ENCODE assay signal across 9 mouse cellular contexts in genomic region chr11:100979887-100980286, GRCm38 (mm10). TPM values are rescaled to one million over a fixed set of nuclear protein-coding genes. Genes with fewer than 3 reads are reported as not detected.
DNase-seq lines count a peak whose midpoint lies in the region; ATAC-seq and TF ChIP-seq lines count a peak whose summit lies in the region.
"Had no signal": no experiment of that assay in that cellular context is flagged by ENCODE, and none has a peak within 500 bp of the region (broad histone marks: within the 10 kb centered on the region; RNA-seq: fewer than 3 reads in every experiment).

No protein-coding gene starts in this region.

- H3K27me3 ChIP-seq in heart, postnatal 0 days (ENCODE audit: control insufficient read depth, insufficient read depth, low read length), result no peaks in the 10 kb centered on the region
- H3K27me3 ChIP-seq in liver, postnatal 0 days (ENCODE audit: insufficient read depth, low read length), result no peaks in the 10 kb centered on the region
- H3K27me3 ChIP-seq in hindbrain, embryonic 10.5 days (ENCODE audit: insufficient read depth, poor library complexity, severe bottlenecking), result peaks cover 31% of the 10 kb centered on the region

- 20% methylated on average over 8 of the region's 8 CpGs for WGBS in heart, postnatal 0 days
- WGBS in liver, postnatal 0 days (ENCODE audit: insufficient replicate concordance), result 47% methylated on average over 8 of the region's 8 CpGs
- WGBS in hindbrain, embryonic 10.5 days, result 76% methylated on average over 8 of the region's 8 CpGs

- DNase-seq in adrenal gland, postnatal 14 days, result peak; percentile 62
- DNase-seq in adrenal gland, postnatal 25 days, result no peak
- peak; percentile 89 for DNase-seq in Muller cell, postnatal 12 days (ENCODE audit: inconsistent ontology term)
- DNase-seq in heart, postnatal 0 days (ENCODE audit: low spot score), result peak; percentile 92
- DNase-seq in liver, postnatal 0 days, result peak; percentile 61
- DNase-seq in cerebellum, postnatal 10 days, result no peak
- no peak for DNase-seq in hindbrain, embryonic 10.5 days (ENCODE audit: low spot score)
- DNase-seq in thymus, postnatal 10 days (ENCODE audit: low spot score in 2 of 2), result no peak
- DNase-seq: cerebellum, adult 2 months had no signal

- H3K27ac ChIP-seq in heart, postnatal 0 days (ENCODE audit: low read depth), result peak overlapping the region; percentile 72
- peak overlapping the region; percentile 71 for H3K27ac ChIP-seq in liver, postnatal 0 days (ENCODE audit: low read depth)
- no peak overlapping the region for H3K27ac ChIP-seq in hindbrain, embryonic 10.5 days

- no peaks in the 10 kb centered on the region for H3K9me3 ChIP-seq in heart, postnatal 0 days (replicated peaks; ENCODE audit: control insufficient read depth, low read length)
- H3K9me3 ChIP-seq in liver, postnatal 0 days (ENCODE audit: low read length), result no peaks in the 10 kb centered on the region
- no peaks in the 10 kb centered on the region for H3K9me3 ChIP-seq in hindbrain, embryonic 10.5 days

- peaks cover 25% of the 10 kb centered on the region for H3K4me1 ChIP-seq in heart, postnatal 0 days (ENCODE audit: control insufficient read depth, insufficient read depth)
- peaks cover 14% of the 10 kb centered on the region for H3K4me1 ChIP-seq in liver, postnatal 0 days (ENCODE audit: insufficient read depth)
- H3K4me1 ChIP-seq in hindbrain, embryonic 10.5 days (replicated peaks), result peaks cover 7% of the 10 kb centered on the region; the same call in 1 of the 2 replicates

- peak; percentile 94 for TF ChIP-seq EP300 in heart, postnatal 0 days (IDR thresholded peaks at IDR 0.05; ENCODE audit: low read depth)
- TF ChIP-seq EP300 in liver, postnatal 0 days (IDR thresholded peaks at IDR 0.05; ENCODE audit: low read depth), result peak; percentile 73

- no peak overlapping the region for H3K4me3 ChIP-seq in heart, postnatal 0 days (ENCODE audit: low read depth, low read length)
- H3K4me3 ChIP-seq in liver, postnatal 0 days (ENCODE audit: low read depth, low read length), result no peak overlapping the region
- no peak overlapping the region for H3K4me3 ChIP-seq in hindbrain, embryonic 10.5 days

- no peak for TF ChIP-seq CTCF in heart, postnatal 0 days (IDR thresholded peaks at IDR 0.05; ENCODE audit: low read depth)
- no peak for TF ChIP-seq CTCF in liver, postnatal 0 days (IDR thresholded peaks at IDR 0.05; ENCODE audit: low read depth)

- no peak overlapping the region for H3K4me2 ChIP-seq in heart, postnatal 0 days (ENCODE audit: low read depth, low read length)
- no peak overlapping the region for H3K4me2 ChIP-seq in liver, postnatal 0 days (ENCODE audit: low read depth, low read length)

- no peak overlapping the region for H3K9ac ChIP-seq in heart, postnatal 0 days (replicated peaks; ENCODE audit: low read depth, low read length)
- H3K9ac ChIP-seq in liver, postnatal 0 days (replicated peaks), result no peak overlapping the region

- H3K36me3 ChIP-seq in heart, postnatal 0 days (replicated peaks; ENCODE audit: control insufficient read depth, insufficient read depth, low read length), result no peaks in the 10 kb centered on the region
- H3K36me3 ChIP-seq in liver, postnatal 0 days (replicated peaks; ENCODE audit: insufficient read depth, low read length), result no peaks in the 10 kb centered on the region
- H3K36me3 ChIP-seq in hindbrain, embryonic 10.5 days, result no peaks in the 10 kb centered on the region

- peak; percentile 74 for ATAC-seq in heart, postnatal 0 days (ENCODE audit: insufficient read depth, low read depth)
- peak; percentile 88 for ATAC-seq in liver, postnatal 0 days

RNA-seq across cellular contexts. Expression of gene Cavin1, which starts 9.2 kb away (rescaled TPM):
- 290 and 306 TPM in 2 replicates for total RNA-seq in adrenal gland, postnatal 14 days (2021)
- 224 and 271 TPM in 2 replicates for total RNA-seq in adrenal gland, postnatal 25 days (2021)
- total RNA-seq in heart, postnatal 0 days (2014; rRNA removed; ENCODE audit: low replicate concordance), result 274 and 305 TPM in 2 replicates
- 401 and 442 TPM in 2 replicates for polyA plus RNA-seq in heart, postnatal 0 days (2015; fragmentation: Nextera tagmentation; extraction: Ambion mirVana)
- 27.5 and 28.5 TPM in 2 replicates for polyA plus RNA-seq in liver, postnatal 0 days (2015; fragmentation: Nextera tagmentation; extraction: Ambion mirVana)
- 18.2 and 21.4 TPM in 2 replicates for polyA plus RNA-seq in hindbrain, embryonic 10.5 days (2016; fragmentation: Nextera tagmentation; extraction: Ambion mirVana)

RNA-seq across cellular contexts. Expression of gene Atp6v0a1, which starts 29.4 kb away (rescaled TPM):
- total RNA-seq in adrenal gland, postnatal 14 days (2021), result 91.3 and 111 TPM in 2 replicates
- total RNA-seq in adrenal gland, postnatal 25 days (2021), result 106 and 144 TPM in 2 replicates
- total RNA-seq in heart, postnatal 0 days (2014; rRNA removed; ENCODE audit: low replicate concordance), result 57.0 and 57.1 TPM in 2 replicates
- 49.2 and 50.3 TPM in 2 replicates for polyA plus RNA-seq in heart, postnatal 0 days (2015; fragmentation: Nextera tagmentation; extraction: Ambion mirVana)
- 25.0 and 29.4 TPM in 2 replicates for polyA plus RNA-seq in liver, postnatal 0 days (2015; fragmentation: Nextera tagmentation; extraction: Ambion mirVana)
- 36.2 and 48.1 TPM in 2 replicates for polyA plus RNA-seq in hindbrain, embryonic 10.5 days (2016; fragmentation: Nextera tagmentation; extraction: Ambion mirVana)

RNA-seq across cellular contexts. Expression of gene Stat3, which starts 40.5 kb away (rescaled TPM):
- total RNA-seq in adrenal gland, postnatal 14 days (2021), result 75.1 and 82.4 TPM in 2 replicates
- total RNA-seq in adrenal gland, postnatal 25 days (2021), result 81.5 and 88.6 TPM in 2 replicates
- total RNA-seq in heart, postnatal 0 days (2014; rRNA removed; ENCODE audit: low replicate concordance), result 105 and 128 TPM in 2 replicates
- polyA plus RNA-seq in heart, postnatal 0 days (2015; fragmentation: Nextera tagmentation; extraction: Ambion mirVana), result 53.5 and 65.7 TPM in 2 replicates
- polyA plus RNA-seq in liver, postnatal 0 days (2015; fragmentation: Nextera tagmentation; extraction: Ambion mirVana), result 44.9 and 53.7 TPM in 2 replicates
- polyA plus RNA-seq in hindbrain, embryonic 10.5 days (2016; fragmentation: Nextera tagmentation; extraction: Ambion mirVana), result 21.1 and 31.5 TPM in 2 replicates

Comparison
In these comparisons a context has a peak if more than half of its experiments do, and no peak if none do; other contexts are left out.
1. DNase-seq: peak in adrenal gland, postnatal 14 days (single experiment), Muller cell, postnatal 12 days (single experiment), heart, postnatal 0 days (single experiment) and liver, postnatal 0 days (single experiment); none in adrenal gland, postnatal 25 days (single experiment), cerebellum, postnatal 10 days (0 of 2), hindbrain, embryonic 10.5 days (single experiment) and thymus, postnatal 10 days (0 of 2).